Mouse (Mus musculus) midbrain, postnatal 0 days (tissue): ENCODE results near the gene Rxfp2. TPM values are rescaled to one million over a fixed set of nuclear protein-coding genes. Genes with fewer than 3 reads are reported as not detected.

Source experiments
- ATAC-seq: fragments of 200-750 bp; cut with Nextera tagmentation; 2 replicates; pipeline ENCODE4 v1.8.0; 2017; ENCODE audit warnings: moderate number of reproducible peaks, mild to moderate bottlenecking, moderate TSS enrichment, moderate library complexity; ENCODE audit not compliant: low FRiP score
- DNase-seq: peaks from one replicate; pipeline ENCODE4 v3.0.0-alpha.2; 2015; ENCODE audit warnings: low spot score
- H3K27ac ChIP-seq: fragments of 300-500 bp; sonication (generic); 2 replicates; pipeline ENCODE4 v1.5.1; 2014; ENCODE audit warnings: low read depth, mild to moderate bottlenecking, low read length, mixed read lengths
- H3K27me3 ChIP-seq: fragments of 300-500 bp; sonication (generic); 2 replicates; pipeline ENCODE4 v1.6.1; 2014; ENCODE audit warnings: low read length, control low read depth, mixed read lengths; ENCODE audit not compliant: insufficient read depth
- H3K36me3 ChIP-seq: fragments of 300-500 bp; sonication (generic); 2 replicates; pipeline ENCODE4 v1.6.1; 2014; ENCODE audit warnings: low read length, control low read depth, mixed read lengths; ENCODE audit not compliant: insufficient read depth
- H3K4me1 ChIP-seq: fragments of 300-500 bp; sonication (generic); 2 replicates; pipeline ENCODE4 v1.6.1; 2014; ENCODE audit warnings: mild to moderate bottlenecking, control low read depth, antibody characterized with exemption, low read length, mixed read lengths; ENCODE audit not compliant: insufficient read depth
- H3K4me2 ChIP-seq: fragments of 300-500 bp; sonication (generic); 2 replicates; pipeline ENCODE4 v1.6.1; 2014; ENCODE audit warnings: low read depth, mild to moderate bottlenecking, low read length, mixed read lengths; ENCODE audit not compliant: poor library complexity, severe bottlenecking
- H3K4me3 ChIP-seq: fragments of 300-500 bp; sonication (generic); 2 replicates; pipeline ENCODE4 v1.5.1; 2014; ENCODE audit warnings: low read depth, mild to moderate bottlenecking, low read length, moderate library complexity
- H3K9ac ChIP-seq: fragments of 300-500 bp; sonication (generic); replicated peaks from 2 replicates; pipeline ENCODE4 v1.6.1; 2014; ENCODE audit warnings: mild to moderate bottlenecking, low read length, moderate library complexity, mixed read lengths; ENCODE audit not compliant: poor library complexity, severe bottlenecking
- H3K9me3 ChIP-seq: fragments of 300-500 bp; sonication (generic); 2 replicates; pipeline ENCODE4 v1.6.1; 2016; ENCODE audit warnings: low read length, control low read depth
- CTCF ChIP-seq: IDR thresholded peaks from 2 replicates; pipeline ENCODE4 v1.5.1; 2016; ENCODE audit warnings: antibody characterized with exemption, mild to moderate bottlenecking
- WGBS: fragments of 180-500 bp; shearing (Covaris S2); extraction: QIAGEN DNeasy Blood & Tissue Kit; methylation state at CpG from one replicate; pipeline ENCODE4 v1.1.7; 2014; 5-methylcytosine and 5-hydroxymethylcytosine counted together
- polyA plus RNA-seq: library from polyadenylated mRNA; unstranded; fragments of >200 nt; fragmentation: Nextera tagmentation; extraction: Ambion mirVana; gene quantifications from 2 replicates; pipeline ENCODE4 v1.2.1, GENCODE M21; 2015
- total RNA-seq: library from RNA; depleted of rRNA; stranded (reverse); fragments of >200 nt; gene quantifications from 2 replicates; pipeline ENCODE4 v1.2.3, GENCODE M21; 2014

Gene Rxfp2
- total and polyA plus RNA-seq, 2 experiments from 2014 or later: 0.38 to 1.6 TPM

DNA sequence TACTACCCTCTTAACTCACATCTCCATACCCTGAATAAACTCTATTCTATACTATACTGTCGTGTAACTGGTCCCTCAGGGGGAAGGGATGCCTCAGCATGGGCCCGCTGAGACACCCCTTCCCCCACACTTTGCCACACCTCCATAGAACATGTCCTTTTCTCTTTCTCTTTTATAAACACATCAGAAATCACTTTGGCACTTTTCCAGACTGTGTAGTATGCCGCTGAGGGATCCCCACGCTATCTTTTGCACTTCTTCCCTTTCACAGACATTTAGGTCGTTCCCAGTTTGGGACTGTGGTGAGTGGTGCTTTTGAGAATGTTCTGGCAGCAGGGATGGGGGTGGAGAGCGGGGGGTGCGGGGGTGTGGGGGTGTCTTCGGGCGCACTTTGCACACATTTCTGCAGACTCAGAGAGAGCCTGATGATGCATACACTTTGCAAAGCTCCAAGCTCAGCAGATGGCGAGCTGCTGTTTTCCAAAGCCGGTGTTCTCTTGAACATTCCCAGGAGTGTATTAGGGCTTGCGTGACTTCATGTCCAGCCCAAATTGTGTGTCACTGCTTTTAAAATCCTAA, 8.1 kb downstream of the Rxfp2 start:
- no peak overlapping the region for H3K4me2 ChIP-seq
- DNase-seq: no peak
- ATAC-seq: no peak
- no peak overlapping the region for H3K4me3 ChIP-seq
- H3K27me3 ChIP-seq: no peaks in the 10 kb centered on the region
- no peaks in the 10 kb centered on the region for H3K4me1 ChIP-seq
- H3K36me3 ChIP-seq: no peaks in the 10 kb centered on the region
- H3K9ac ChIP-seq: no peak overlapping the region
- no peaks in the 10 kb centered on the region for H3K9me3 ChIP-seq
- no peak for TF ChIP-seq CTCF
- H3K27ac ChIP-seq: no peak overlapping the region
- 84% methylated on average over 12 of the region's 12 CpGs for WGBS

DNA sequence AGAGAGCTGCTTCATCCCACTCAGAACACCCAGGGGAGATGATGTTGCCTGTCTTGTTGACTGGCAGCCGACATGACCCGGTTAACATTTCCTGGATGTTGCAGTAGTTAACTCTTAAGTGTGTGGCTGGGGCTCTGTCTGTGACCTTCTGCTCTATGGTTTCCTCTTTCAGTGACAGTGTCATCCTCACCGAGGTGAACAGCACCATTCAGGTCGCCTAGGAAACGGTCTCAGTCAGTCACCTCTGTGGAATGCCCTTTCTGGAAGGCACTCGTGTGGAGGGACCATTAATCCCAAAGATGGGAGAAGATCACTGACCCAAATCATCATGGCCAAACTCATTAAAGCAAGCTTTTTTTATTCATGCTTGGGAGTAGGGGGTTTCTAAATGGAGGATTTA, 12.7 kb downstream of the Rxfp2 start:
- Histone ChIP-seq H3K4me3 (no peak overlapping the region), H3K36me3 (no peaks in the 10 kb centered on the region), H3K9me3 (no peaks in the 10 kb centered on the region), H3K4me1 (no peaks in the 10 kb centered on the region), H3K27me3 (no peaks in the 10 kb centered on the region), H3K9ac (no peak overlapping the region), H3K4me2 (no peak overlapping the region), H3K27ac (no peak overlapping the region)
- ATAC-seq (no peak), DNase-seq (no peak)
- 13% methylated on average over 6 of the region's 6 CpGs for WGBS
- TF ChIP-seq CTCF: no peak

DNA sequence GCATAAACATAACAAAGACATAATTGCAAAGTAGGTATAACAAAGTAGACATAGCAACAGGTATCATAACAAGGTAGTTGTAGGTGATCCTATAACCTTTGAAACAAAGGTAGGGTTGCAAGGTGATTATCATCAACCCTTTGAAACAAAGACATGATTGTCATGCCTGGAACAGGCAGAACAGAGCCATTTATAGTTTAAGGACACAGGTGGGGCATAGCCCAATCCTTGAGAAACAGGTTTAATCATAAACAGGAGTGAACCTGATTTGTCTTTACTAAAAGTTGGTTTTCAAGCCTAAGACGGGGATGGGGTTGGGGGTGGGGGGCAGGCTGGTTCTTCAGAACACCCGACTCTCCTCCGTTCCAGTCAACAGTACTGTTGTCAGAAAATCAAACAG, 13.2 kb downstream of the Rxfp2 start:
- Histone ChIP-seq H3K9me3 (no peaks in the 10 kb centered on the region), H3K27ac (no peak overlapping the region), H3K4me1 (no peaks in the 10 kb centered on the region), H3K4me3 (no peak overlapping the region), H3K27me3 (no peaks in the 10 kb centered on the region), H3K9ac (no peak overlapping the region), H3K36me3 (no peaks in the 10 kb centered on the region), H3K4me2 (no peak overlapping the region)
- ATAC-seq (no peak), DNase-seq (no peak)
- TF ChIP-seq CTCF: no peak
- 60% methylated on average over 3 of the region's 3 CpGs for WGBS

DNA sequence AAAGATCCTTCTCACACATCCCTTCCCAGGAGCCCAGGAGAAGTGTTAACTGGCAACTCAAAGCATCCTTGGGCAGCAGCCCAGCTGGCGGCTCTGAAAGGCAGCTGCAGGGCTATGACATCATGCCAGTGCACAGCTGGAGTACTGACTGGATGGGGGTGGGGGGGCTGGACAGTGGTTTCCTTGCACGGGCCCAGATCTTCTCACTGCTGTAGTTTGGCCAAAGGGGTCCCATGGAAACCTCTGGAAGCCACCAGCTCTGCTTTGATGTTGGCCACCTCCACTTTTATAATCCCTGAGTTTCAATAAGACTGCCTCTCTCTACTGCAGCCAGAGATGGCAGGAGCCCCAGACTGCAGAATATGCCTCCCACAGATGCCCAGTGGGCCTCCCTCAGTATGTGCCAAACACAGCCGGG, 13.6 kb downstream of the Rxfp2 start:
- Histone ChIP-seq H3K36me3 (no peaks in the 10 kb centered on the region), H3K27me3 (no peaks in the 10 kb centered on the region), H3K9ac (no peak overlapping the region), H3K4me3 (no peak overlapping the region), H3K9me3 (no peaks in the 10 kb centered on the region), H3K4me1 (no peaks in the 10 kb centered on the region), H3K27ac (no peak overlapping the region), H3K4me2 (no peak overlapping the region)
- peak; percentile 65 for DNase-seq
- 0 out of 2 replicates have a peak, but pooled peaks have one; percentile 54 for ATAC-seq
- 29% methylated on average over 3 of the region's 3 CpGs for WGBS
- TF ChIP-seq CTCF: no peak

DNA sequence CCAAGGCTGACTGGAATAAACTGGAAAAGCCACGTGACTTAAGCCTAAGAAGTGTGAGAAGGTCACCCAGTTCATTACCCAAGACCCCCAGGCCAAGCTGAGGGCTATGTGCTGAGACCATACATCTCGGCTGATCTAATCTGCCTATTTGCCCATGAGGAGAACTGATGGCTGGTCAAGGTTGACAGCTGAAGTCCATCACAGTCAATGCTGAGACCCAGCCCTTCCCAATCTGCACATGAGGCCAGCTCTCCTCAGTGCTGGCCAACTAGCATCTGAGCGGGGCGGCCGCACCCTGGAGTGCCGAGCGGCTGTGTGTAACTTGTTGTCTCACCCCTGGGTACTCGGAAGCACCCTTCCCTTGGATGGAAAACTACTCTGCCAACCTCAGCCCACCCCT, 17.8 kb downstream of the Rxfp2 start:
- no peak for DNase-seq
- Histone ChIP-seq H3K9ac (no peak overlapping the region), H3K27ac (no peak overlapping the region), H3K4me3 (no peak overlapping the region), H3K4me1 (no peaks in the 10 kb centered on the region), H3K36me3 (no peaks in the 10 kb centered on the region), H3K27me3 (no peaks in the 10 kb centered on the region), H3K4me2 (no peak overlapping the region), H3K9me3 (no peaks in the 10 kb centered on the region)
- no peak for ATAC-seq
- WGBS: 89% methylated on average over 8 of the region's 8 CpGs
- TF ChIP-seq CTCF: no peak

DNA sequence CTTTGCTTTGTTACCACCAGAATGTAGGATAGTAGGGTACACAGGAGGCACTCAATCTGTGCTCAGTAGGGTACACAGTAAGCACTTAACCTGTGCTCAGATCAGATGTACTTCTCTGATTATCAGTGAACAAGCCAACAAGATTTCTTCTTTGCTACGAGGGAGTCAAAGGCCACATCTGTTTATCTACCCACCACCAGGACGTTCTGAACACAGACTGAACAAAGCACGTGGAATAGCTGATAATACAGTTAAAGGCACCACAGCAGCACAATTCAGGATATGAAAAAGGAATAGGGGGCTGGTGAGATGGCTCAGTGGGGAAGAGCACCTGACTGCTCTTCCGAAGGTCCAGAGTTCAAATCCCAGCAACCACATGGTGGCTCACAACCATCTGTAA, 18.4 kb downstream of the Rxfp2 start:
- Histone ChIP-seq H3K9me3 (no peaks in the 10 kb centered on the region), H3K9ac (no peak overlapping the region), H3K27me3 (no peaks in the 10 kb centered on the region), H3K4me1 (no peaks in the 10 kb centered on the region), H3K4me2 (no peak overlapping the region), H3K27ac (no peak overlapping the region), H3K36me3 (no peaks in the 10 kb centered on the region), H3K4me3 (no peak overlapping the region)
- no peak for ATAC-seq
- DNase-seq: no peak
- WGBS: 80% methylated on average over 4 of the region's 4 CpGs
- no peak for TF ChIP-seq CTCF
